Mouse (Mus musculus): ENCODE results near the gene Mthfsd. TPM values are rescaled to one million over a fixed set of nuclear protein-coding genes. Genes with fewer than 3 reads are reported as not detected.

Mthfsd gene
- total RNA-seq, 2 experiments from 2014 or later, result 31.8 to 36.9 TPM

- DNase-seq, result no peak
Measured at GRCm38 (mm10) chr8:121071454-121071853, 36.7 kb downstream of the Mthfsd start.

- DNase-seq, result no peak
Measured at GRCm38 (mm10) chr8:121063649-121064048, 44.5 kb downstream of the Mthfsd start.

GRCm38 (mm10) chr8:121062521-121062920 lies 45.7 kb downstream of the Mthfsd start:
- peak; percentile 16 to 47 for DNase-seq

GRCm38 (mm10) chr8:121059098-121059497 lies 49.1 kb downstream of the Mthfsd start:
- DNase-seq, result peak in 1 of 2 experiments; percentile 26

- DNase-seq, result no peak
Measured at GRCm38 (mm10) chr8:121058081-121058480, 50.1 kb downstream of the Mthfsd start.

GRCm38 (mm10) chr8:121047441-121047840 lies 60.8 kb downstream of the Mthfsd start:
- DNase-seq, result no peak

GRCm38 (mm10) chr8:121043719-121044440 lies 64.3 kb downstream of the Mthfsd start:
- DNase-seq, result no peak

Small RNAs within 50 kb of the gene (microRNA-seq; reads per million reads assigned to microRNA genes)
- gene Gm27530, result 0 reads per million in 2 experiments

Other genes with a start within 250 kb of the Mthfsd start
- gene Foxf1, start 24.0 kb downstream of the Mthfsd start, total RNA-seq (2021), result under 1 TPM; 0.50 to 0.66 TPM
- gene Foxc2, start 7.8 kb upstream of the Mthfsd start, total RNA-seq (2021), result 1 to 10 TPM in 1 of 2 experiments, under 1 TPM in 1; 0.20 to 1.1 TPM
- not detected for gene Foxl1, start 19.5 kb upstream of the Mthfsd start, total RNA-seq (2021)